Mouse (Mus musculus) urinary bladder, postnatal 10 days (tissue): Measurements from ENCODE around the gene Fbxo40.

Source experiments
- DNase-seq: peaks from one replicate; pipeline ENCODE4 v3.0.0; 2022; ENCODE audit warnings: low spot score

The Fbxo40 gene

DNA sequence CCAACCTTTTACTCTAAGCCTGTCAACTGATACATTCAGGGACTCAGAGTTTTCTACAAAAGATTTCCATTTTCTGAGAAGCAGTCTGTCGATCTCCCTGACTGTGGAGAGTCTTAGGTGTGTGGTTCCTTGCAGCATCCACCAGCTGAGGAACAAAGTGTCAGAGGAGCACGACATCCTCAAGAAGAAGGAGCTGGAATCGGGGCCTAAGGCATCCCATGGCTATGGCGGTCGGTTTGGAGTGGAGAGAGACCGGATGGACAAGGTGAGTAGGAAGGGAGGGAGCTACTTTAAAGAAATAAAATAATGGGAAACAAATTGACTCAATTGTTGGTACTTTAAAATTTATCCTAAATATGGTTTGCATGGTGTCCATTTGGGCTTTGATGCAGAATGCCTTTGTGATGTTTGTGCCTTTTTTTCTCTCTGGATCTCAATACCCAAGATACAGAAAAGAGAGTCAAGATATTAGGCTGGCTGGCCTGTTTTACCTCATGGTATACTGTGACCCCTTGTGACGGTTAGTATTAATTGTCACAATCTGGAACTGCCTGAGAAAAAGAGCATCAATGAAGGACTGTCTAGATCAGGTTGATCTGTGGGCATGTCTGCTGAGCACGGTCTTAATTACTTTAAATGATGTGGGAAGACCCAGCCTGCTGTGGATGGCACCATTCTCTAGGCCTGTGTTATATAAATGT is 43.7 kb downstream of the Fbxo40 start:
- no peak for DNase-seq

DNA sequence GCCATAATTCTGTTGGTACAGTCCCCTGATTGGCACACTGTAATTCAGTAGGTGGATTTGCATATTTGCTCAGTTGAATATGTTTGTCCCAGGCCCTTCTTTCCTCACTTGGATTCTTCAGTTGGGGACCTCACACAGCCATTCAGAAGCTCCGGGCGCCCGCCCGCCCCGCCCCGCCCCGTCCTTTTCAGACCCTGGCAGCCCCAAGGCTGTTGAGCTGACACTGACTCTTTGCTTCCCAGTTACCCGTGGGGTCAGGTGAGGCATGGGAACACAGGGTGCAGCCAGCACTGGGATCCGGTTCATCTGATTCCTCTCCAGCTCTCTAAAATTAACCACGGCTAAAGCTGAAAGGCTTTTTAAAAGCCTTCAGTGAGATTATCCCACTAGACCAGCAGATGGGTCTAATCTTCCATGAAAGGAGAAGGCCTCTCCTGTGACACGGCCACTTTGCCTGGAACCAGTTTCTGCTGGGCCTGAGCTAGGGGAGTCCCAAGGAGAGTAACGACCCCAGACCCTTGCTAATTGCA is 45.3 kb downstream of the Fbxo40 start:
- no peak for DNase-seq

DNA sequence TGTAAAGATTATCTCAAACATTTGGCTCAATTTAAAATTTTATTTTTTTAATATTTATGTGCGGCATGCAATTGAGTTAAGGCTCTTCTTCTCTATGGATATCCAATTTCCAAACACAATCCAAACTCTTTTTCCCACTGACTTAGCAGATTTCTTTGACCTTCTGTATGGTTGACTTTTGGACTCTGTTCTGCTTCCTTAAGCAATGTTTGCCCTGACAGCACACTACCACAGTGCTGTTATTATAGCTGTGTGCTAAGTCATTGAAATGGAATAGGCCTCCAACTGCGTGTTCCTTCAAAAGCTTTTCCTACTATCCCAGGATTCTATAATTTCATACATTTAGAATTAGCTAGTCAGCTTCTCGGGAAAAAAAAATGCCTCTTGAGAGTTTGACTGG is 46.7 kb downstream of the Fbxo40 start:
- DNase-seq = no peak

DNA sequence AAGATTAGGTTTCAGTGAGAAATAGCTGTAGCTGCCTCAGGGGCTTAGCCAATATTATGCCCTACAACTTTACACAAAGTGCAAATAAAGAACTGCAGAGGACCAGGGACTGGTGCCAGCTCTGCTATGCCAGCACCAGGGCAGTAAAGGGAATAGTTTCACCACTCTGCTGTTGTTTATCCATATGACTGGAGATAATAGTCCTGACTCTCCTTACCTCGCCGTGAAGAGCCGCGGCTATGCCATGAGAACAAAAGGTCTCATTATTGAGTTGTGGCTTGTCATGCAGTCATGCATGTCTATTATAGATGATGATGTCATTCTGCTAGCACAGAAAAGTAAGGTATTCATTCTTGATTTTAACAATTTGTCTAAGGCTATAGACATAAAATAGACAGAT is 48.4 kb downstream of the Fbxo40 start:
- DNase-seq = no peak

DNA sequence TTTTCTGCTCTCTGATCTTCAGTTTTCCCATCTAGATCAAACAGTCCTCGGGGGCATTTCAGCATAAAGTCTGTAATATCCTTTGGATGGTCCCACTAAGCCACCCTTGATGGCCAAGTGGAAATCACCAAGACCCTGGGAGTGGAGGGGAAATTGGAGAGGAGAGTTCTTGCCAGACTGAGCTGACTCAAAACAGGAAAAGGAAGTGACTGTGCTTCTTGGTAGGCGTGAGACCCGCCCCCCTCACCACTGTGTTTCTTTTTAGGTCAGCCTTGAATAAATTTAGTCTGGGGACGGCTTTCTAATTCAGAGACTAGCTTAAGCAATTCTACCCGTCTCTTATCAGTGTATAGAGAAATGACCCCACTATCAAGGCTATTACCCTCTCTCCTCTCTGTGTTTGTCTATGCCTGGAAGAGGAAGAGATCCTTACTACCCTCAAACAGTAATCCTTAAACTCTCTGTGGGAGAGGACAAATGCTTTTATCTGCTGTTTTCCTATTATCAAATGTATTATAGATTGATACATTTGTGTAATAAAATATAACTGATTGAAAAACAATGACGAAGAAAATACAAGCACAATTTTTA is 49.0 kb downstream of the Fbxo40 start:
- DNase-seq = no peak

DNA sequence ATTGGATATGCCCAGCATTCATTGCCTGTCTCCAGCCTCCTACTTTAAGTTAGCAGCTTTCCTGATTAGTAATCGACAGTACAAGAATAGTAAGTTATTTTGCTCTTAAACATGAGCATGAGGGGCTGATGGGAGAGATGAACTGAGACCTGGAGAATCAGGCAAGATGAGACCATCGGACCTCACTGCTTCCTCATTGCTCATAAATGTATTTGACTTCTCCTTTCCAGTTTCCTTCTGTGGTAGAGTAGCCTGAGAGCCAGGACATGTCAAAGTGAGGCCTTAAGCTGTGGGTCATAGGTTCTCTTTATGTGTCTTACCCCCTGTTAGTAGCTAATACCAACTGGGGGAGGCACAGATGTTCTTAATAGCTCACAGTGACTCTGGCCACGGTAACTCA is 54.5 kb downstream of the Fbxo40 start:
- DNase-seq = no peak

DNA sequence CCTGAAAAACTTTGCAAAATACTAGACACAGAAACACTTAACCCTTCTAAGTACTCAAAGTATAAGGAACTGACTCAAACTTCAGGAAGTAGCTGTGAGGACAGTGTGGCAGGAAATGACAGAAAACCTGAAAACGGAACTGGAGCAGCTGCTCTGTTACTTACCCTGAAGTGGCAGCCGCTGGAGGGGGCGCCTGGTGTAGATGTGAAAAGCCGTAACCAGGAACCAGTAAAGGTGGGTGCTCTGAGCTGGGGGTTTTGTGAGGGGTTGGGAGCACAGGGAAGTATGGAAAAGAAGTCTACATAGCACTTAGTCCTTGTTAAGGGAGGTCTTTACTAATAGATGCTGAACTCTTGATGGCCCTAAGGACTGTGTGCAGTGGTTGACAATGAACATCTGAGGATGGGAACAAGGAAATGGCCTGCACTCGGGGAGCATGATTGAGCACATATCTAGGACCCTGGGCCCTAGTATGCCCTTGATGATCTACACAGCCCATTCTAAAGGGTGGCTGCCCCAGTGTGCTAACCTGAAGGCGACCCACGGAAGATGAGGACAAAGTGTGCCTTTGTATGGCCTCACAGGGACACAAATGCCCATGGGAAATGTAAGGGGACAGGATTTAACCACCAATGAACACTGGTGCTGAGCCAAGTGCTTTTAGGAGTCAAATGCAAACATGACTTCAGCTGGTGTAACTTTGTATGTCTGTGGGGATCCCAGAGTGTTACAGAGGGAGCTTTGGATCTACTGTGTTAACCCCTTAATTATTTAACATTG is 55.2 kb downstream of the Fbxo40 start, which contains the start of gene Hcls1:
Gene Hcls1, plus strand, starts transcription at position 143 of the 780 bp plus-strand sequence.
- no peak for DNase-seq

DNA sequence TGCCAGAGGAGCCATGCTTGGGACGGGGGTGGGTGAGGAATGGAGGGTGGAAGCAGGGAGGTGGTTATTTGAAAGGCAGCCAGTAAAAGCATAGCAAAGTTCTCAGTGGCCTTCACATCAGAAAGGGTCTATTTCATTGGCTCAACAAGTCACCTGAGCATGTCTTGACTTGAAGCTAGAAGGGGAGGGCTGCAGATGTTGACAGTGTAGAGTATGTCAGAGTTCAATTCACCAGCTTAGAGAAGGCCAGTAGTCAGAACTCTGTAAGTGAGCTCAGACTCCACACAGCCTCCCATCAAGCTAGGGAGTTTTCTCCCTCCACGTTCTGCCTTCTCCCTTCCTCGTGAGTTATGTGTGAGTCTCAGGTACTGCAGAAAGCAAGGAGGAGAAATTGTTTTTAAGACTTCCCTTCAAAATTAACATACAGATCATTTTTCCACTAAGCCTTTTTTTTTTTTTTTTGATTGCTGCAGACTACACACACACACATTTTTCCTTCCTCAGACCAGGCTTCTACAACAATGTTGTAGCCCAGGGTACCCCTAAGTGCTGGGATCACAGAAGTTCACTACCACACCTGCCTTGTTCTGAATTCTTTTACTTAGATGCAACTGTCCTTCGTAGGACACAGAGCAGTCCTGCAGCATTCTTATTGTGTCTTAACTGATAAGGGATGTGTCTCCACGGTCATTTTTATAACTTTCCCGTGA is 56.0 kb downstream of the Fbxo40 start:
- DNase-seq = no peak

DNA sequence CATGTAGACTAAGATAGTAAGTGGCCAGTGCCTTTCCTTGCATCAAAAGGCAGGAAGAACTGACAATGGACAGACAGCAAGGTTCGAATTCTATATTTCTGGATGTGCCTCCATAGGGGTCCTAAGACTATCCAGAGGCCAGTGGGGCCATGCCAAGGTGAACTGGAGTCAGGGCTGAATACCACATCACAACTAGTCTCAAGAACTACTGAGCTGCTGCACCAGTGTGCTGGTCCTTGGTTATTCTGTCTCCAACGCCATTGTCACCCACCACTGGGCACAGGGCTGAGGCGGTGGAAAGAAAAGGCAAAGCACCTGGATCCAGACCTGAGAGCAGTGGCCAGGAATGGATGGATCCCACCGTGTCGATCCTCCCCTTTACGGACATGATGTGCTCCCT is 57.7 kb downstream of the Fbxo40 start:
- DNase-seq = no peak

DNA sequence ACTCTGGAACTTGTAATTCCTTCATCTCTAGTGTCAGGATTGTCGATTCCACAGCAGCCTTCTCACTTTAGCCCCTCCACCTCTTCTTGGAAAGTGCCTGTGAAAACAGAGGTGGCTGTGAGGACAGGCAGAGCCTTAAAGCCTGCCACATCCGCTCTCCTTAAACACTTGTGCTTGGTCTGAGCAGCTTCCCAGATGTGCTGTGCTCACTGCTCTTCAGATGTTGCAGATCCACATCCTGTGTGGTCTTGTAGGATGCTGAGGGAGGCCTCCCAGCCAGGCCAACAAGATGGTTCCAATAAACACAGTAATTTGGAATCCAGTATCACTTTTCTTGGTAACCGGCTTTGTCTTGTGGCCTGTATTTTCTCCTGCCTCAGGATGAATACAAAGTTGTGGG is 58.3 kb downstream of the Fbxo40 start:
- DNase-seq = no peak

DNA sequence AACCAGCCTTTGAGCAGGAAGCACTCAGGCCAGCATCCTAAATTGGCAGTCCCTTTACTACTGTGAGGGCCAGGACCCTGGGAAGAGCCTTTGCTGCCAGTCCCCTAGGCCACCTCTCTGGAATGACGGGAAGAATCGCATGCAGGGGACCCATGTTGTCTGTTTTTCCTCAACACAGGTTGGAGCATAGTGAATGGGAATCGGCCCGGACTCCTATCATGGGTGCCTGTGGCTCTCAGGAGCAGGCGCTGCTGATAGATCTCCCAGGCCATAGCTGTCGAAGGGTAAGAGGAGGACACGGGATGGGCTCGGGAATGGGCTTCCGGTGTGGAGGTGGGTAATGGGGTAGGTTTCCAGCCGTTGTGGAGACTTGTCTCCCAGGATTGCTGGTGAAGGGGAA is 58.9 kb downstream of the Fbxo40 start:
- no peak for DNase-seq

DNA sequence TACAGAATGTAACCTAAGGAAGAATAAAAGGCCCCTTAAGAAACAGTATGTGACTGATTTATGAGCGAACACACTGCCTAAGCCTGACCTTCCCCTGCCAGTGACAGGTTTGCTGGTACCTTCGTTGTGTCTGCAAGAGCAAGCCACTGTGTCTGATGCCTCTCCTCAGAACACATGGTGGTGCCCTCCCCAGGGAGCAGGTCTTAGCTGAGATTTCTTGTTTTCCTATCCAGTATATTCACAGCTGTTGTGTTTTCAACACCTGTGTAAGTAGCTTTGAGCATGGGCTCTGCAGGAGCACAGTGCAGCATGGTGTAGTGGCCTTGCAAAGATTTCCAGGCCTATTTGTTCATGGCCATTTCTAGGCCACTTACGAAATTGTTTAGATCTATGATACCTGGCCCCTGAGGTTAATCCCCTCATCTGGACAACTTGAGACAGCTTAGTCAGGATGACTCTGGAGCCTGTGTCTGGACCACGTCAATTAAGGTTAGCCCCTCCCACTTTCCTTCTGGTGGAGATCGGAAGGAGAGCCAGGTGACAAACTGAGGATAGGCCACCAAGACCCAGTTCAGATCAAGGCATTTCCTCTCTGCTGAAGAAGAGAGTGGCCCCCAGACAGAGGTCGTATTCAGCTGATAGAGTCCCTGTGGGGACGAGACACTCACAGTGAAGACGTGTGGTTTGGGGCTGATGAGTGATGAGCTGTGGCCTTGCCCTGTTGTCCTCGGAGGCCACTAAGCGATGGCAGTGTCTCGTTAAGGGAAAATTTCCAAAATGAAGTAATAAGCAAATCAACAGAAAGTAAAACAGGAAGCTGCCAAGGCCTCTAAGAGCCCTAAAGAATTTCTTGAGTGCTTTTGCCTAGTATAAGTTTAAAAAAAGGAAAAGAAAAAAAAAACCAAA is 59.8 kb downstream of the Fbxo40 start:
- DNase-seq = no peak

DNA sequence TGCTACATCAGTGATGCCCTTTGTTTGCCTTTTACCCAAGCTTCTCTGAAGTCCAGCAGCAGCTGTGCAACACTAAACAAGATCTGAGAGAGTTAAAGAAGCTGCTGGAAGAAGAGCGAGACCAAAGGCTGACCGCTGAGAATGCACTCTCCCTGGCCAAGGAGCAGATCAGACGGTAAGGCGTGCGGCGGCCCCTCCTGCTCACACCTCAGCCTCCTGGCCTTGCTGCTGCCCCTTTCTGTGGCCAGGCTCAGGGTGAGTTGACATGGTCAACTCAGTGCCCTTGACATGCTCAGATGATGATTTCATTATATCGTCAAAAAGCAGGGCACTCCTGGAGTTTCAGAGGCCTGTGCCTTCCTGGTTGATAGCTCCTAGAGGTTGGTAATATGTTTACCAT is 61.1 kb downstream of the Fbxo40 start:
- DNase-seq = no peak

DNA sequence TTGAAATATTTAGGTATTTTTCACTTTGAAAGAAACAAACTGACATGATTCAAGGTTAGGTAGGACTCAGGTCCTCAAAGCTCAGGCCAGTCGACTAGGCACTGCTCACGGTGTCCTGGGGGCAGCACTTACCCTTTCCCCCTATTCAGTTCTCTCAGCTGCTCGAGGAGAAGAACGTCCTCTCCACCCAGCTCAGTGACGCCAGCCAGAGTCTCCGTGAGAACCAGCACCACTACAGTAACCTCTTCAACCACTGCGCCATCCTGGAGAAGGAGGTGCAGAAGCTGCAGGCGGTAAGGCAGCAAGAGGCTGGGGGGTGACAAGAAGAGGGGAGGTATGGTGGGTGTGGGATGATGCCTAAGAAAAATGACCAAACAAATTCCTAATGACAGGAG is 62.2 kb downstream of the Fbxo40 start:
- DNase-seq = no peak

DNA sequence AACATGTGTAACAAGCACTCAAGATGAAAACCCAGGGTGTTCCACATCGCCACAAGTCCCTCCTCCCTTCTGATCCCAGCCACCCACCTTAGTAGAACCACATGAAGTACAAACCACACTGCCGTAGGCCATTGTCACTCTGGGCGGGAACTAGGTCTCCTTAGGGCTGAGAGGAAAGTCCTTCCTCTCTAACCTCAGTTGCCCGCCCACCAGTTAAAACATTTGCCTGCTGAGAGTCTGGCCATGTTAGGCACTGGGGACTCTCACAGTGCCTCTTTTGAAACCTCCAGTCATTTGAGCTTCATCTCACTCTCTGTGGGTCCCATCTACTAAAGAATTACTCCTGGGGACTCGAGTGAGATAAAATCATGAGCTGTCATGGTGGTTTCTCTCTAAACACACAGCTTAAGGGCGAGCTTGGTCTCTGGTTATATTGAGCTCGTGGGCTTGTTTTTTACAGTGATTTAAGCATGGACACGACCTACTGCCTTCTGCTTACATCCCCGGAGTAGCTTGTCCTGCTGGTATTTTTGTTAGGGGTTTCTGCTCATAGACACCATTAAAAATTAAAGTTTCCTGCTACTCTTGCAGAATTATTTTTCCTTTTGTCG is 62.7 kb downstream of the Fbxo40 start:
- DNase-seq = no peak

DNA sequence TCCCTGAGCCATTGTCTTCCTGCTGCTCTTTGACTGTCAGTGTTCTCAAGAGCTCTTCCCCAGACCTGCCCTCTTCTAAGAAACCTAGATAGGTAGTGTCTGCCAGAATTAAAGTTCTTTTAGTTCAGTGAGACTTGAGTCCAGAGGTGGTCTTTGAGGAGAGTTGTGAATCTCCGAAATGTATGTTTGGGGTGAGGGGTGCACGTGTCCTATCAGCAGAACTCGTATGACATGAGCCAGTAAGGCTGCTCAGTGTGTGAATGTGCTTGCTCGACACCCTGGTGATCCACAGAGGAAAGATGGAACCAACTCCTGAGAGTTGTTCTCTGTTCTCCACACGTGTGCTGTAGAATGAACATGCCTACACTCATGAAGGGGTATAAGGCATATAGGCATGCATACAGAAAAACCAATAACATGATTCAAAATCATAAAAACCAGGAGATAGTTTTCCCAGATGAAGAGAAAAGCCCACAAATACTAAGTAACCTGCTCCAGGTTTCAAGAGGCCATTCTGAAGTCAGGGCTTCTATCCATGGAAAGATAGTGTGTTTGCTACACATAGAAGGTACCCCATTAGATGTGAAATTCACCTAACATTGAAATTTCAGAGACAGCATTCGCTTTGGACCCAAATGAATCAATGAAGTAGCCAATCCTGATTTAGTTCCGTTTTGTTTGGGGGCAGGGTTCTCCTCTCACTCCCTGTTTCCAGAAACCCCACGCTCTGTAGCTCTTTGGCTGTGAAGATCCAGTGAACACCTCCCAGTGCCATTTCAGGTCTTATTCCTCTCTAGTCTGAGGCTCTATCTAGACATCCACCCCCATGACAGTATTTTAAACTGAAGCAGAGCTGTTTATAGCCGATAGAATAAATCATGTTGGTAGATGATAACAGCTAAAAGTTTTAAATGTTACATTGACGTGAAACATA is 63.5 kb downstream of the Fbxo40 start:
- DNase-seq = no peak

DNA sequence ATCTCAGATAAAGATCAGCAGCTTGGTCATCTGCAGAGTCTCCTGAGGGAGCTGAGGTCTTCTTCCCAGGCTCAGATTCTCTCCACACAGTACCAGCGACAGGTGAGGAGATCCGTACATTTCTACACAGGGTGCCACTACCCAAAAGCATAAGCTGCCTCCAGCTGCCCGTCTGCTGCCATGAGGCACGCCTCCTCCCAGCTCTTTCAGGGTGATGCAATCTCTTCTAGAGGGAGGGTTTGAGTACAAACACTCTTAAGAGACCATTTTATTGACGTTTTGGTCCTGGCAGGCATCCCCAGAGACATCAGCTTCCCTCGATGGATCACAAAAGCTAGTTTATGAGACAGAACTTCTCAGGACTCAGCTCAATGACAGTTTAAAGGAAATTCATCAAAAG is 64.5 kb downstream of the Fbxo40 start:
- no peak for DNase-seq

DNA sequence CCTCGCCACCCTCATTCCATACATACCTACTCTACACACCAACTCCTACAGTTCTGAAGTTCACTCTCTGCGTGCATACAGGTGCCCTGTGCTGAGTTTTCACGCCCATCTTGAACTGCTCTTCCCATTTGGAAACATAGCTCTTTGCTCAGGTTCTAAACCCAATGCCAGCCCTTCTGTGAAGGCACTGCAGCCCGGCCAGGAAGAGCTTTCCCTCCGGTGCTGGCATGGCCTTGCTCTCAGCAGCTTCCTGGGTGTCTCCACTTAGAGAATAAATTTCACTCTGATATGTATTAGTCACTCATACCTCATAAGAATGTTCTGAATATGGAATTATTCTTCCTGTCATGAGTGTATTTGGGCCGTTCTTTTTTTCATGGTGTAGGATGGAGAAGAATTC is 64.9 kb downstream of the Fbxo40 start:
- DNase-seq = no peak

DNA sequence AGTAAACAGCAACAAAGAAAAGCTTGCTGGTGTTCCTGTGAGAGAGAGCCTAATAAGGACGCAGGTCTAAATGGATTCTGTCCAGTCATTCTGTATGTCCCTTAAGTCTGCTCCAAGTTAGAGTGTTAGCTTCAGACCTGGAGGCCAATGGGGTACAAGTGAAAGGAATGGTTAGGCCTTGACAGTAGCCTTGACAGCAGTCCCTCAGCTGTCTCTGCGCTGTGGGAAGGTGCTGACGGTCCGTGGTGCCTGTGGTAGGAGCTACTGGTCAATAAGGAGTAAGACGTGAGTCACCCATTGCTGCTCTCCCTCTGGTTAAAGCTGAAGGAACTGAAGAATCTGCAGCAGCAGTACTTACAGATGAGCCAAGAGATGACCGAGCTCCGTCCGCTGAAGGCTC is 66.0 kb downstream of the Fbxo40 start:
- no peak for DNase-seq

DNA sequence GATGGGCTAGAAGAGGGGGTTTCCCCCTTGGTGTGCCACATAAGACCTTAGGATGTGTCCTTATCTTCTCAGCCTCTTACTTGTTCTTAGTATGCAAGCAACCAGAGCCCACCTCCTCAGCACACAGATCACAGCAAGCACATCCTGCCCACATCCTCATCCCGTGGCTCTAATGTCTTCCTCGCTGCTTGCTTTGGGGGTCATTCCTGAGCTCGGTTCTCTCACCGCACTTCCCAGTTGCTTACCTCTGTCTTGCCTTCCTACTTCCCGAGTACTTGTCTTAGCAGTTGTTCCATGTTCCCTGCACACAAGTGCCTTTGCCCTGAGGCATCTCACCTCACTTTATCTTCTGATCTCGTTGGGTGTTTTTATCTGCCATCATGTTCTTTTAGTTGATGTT is 68.3 kb downstream of the Fbxo40 start:
- no peak for DNase-seq
